Mouse (Mus musculus) kidney, postnatal 0 days (tissue): Measurements from ENCODE around the gene Atf6. TPM values are rescaled to one million over a fixed set of nuclear protein-coding genes. Genes with fewer than 3 reads are reported as not detected.

Source experiments
- ATAC-seq: fragments of 200-750 bp; cut with Nextera tagmentation; replicated peaks from 2 replicates; pipeline ENCODE4 v1.8.0; 2017; ENCODE audit warnings: low read depth, moderate number of reproducible peaks, moderate TSS enrichment, moderate library complexity; ENCODE audit not compliant: low FRiP score
- DNase-seq: peaks from one replicate; pipeline ENCODE4 v3.0.0-alpha.2; 2016; ENCODE audit warnings: low spot score
- H3K27ac ChIP-seq: fragments of 300-500 bp; sonication (generic); 2 replicates; pipeline ENCODE4 v1.5.1; 2014; ENCODE audit warnings: mild to moderate bottlenecking
- H3K27me3 ChIP-seq: fragments of 300-500 bp; sonication (generic); 2 replicates; pipeline ENCODE4 v1.6.1; 2014; ENCODE audit warnings: low read length, mixed read lengths; ENCODE audit not compliant: insufficient read depth
- H3K36me3 ChIP-seq: fragments of 300-500 bp; sonication (generic); 2 replicates; pipeline ENCODE4 v1.6.1; 2014; ENCODE audit warnings: low read length, mixed read lengths; ENCODE audit not compliant: insufficient read depth
- H3K4me1 ChIP-seq: fragments of 300-500 bp; sonication (generic); replicated peaks from 2 replicates; pipeline ENCODE4 v1.6.1; 2014; ENCODE audit warnings: antibody characterized with exemption, low read length, mixed read lengths; ENCODE audit not compliant: insufficient read depth
- H3K4me2 ChIP-seq: fragments of 300-500 bp; sonication (generic); 2 replicates; pipeline ENCODE4 v1.6.1; 2014; ENCODE audit warnings: mild to moderate bottlenecking, low read length, moderate library complexity, mixed read lengths
- H3K4me3 ChIP-seq: fragments of 300-500 bp; sonication (generic); replicated peaks from 2 replicates; pipeline ENCODE4 v1.5.1; 2014; ENCODE audit warnings: low read depth, low read length
- H3K9ac ChIP-seq: fragments of 300-500 bp; sonication (generic); 2 replicates; pipeline ENCODE4 v1.6.1; 2014; ENCODE audit warnings: low read depth, low read length
- H3K9me3 ChIP-seq: fragments of 300-500 bp; sonication (generic); replicated peaks from 2 replicates; pipeline ENCODE4 v1.6.1; 2016; ENCODE audit warnings: low read length, inconsistent platforms, mixed read lengths
- CTCF ChIP-seq: IDR thresholded peaks from 2 replicates; pipeline ENCODE4 v1.5.1; 2016; ENCODE audit warnings: antibody characterized with exemption, low read depth, mild to moderate bottlenecking, moderate library complexity
- WGBS: fragments of 180-500 bp; shearing (Covaris S2); extraction: QIAGEN DNeasy Blood & Tissue Kit; methylation state at CpG from one replicate; pipeline ENCODE4 v1.1.7; 2014; 5-methylcytosine and 5-hydroxymethylcytosine counted together
- polyA plus RNA-seq: library from polyadenylated mRNA; unstranded; fragments of >200 nt; fragmentation: Nextera tagmentation; extraction: Ambion mirVana; gene quantifications from 2 replicates; pipeline ENCODE4 v1.2.1, GENCODE M21; 2015

Gene Atf6
- polyA plus RNA-seq, 1 experiment from 2014 or later, result 8.6 TPM

DNA sequence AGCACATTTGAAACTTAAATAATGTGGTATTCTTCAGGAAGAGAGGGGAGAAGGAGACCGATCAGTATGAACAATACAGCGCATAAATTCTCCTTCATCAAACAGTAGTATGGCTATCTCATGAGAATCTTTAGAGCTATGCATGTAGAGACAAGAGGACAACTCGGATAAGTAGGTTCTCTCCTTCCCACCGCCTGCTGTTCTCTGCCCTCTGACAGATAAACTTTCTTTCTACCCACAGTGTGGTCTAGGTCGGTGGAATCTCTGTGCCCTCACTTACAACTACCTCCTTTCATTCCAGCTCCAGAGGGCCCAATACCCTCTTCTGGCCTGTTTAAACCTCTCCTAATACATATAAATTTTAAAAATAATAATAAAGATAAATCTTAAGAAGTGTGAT, 121.0 kb downstream of the Atf6 start:
- no peak overlapping the region for H3K27ac ChIP-seq
- WGBS, result 91% methylated on average over 5 of the region's 5 CpGs
- H3K27me3 ChIP-seq, result no peaks in the 10 kb centered on the region

DNA sequence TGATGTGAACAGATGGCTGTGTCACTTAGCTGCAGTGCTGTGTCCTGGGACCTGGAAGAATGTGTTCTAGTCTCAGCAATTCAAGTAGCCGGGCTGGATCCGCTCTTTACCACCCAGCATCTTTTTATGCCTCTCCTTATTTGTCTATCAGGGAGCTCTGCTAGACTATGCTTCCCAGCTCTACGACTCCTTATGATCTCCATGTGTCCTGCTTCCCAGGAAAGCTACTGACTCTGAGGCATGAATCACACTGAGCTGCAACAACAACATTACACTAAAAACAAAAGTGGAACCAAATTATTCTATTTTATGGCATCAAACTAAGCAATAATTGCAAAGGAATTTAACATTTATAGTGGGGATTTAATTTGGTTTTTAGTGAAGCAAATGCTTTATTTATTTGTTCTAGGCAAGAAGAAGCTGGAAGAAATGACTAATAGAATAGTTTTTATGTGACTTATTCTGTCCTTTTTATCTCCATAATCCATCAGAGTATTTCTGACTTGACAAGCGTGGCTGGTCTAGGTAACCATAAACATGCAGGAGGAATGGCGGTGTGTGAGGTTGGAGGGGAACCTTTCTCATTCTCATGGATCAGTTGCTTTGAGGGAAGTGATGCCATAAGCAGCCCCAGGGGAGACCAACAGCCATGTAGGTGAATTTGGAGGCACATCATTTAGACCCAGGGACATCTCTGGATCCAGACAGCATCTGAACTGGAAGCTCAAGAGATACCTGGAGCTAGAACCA, 125.9 kb downstream of the Atf6 start:
- Histone ChIP-seq H3K4me3 (no peak overlapping the region), H3K27ac (no peak overlapping the region), H3K36me3 (no peaks in the 10 kb centered on the region), H3K9ac (no peak overlapping the region), H3K4me1 (no peaks in the 10 kb centered on the region), H3K27me3 (no peaks in the 10 kb centered on the region), H3K4me2 (no peak overlapping the region), H3K9me3 (no peaks in the 10 kb centered on the region)
- 61% methylated on average over 5 of the region's 5 CpGs for WGBS
- peak; percentile 49 for DNase-seq
- no peak for ATAC-seq
- no peak for TF ChIP-seq CTCF

More for the DNA sequence above, 121.0 kb downstream of the Atf6 start:
- Histone ChIP-seq H3K9ac (no peak overlapping the region), H3K4me1 (no peaks in the 10 kb centered on the region), H3K36me3 (no peaks in the 10 kb centered on the region), H3K4me2 (no peak overlapping the region), H3K9me3 (no peaks in the 10 kb centered on the region), H3K4me3 (no peak overlapping the region)
- DNase-seq, result no peak
- TF ChIP-seq CTCF, result no peak
- ATAC-seq, result no peak

DNA sequence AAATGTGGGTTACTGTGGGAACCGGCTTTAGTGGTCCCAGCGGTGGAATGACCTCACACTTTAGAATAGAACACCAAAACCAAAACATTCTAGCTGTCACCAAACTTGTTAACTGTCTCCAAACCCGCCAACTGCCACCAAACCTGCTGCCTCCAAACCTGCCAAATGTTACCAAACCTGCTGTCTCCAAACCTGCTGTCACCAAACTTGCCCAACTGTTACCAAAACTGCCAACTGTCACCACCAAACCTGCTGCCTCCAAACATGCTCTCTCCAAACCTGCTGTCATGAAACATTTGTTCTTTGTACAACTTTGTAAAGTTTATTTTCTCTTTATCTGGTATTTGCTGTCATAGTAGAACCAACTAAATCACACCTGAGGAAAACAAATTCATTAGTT, 132.7 kb downstream of the Atf6 start:
- H3K36me3 ChIP-seq, result no peaks in the 10 kb centered on the region
- no peak overlapping the region for H3K4me2 ChIP-seq
- no peak for TF ChIP-seq CTCF
- DNase-seq, result no peak
- H3K9ac ChIP-seq, result no peak overlapping the region
- no peaks in the 10 kb centered on the region for H3K27me3 ChIP-seq
- H3K9me3 ChIP-seq, result no peaks in the 10 kb centered on the region
- no peak for ATAC-seq
- H3K27ac ChIP-seq, result no peak overlapping the region
- no peak overlapping the region for H3K4me3 ChIP-seq
- WGBS, result 81% methylated on average over 3 of the region's 3 CpGs
- no peaks in the 10 kb centered on the region for H3K4me1 ChIP-seq

DNA sequence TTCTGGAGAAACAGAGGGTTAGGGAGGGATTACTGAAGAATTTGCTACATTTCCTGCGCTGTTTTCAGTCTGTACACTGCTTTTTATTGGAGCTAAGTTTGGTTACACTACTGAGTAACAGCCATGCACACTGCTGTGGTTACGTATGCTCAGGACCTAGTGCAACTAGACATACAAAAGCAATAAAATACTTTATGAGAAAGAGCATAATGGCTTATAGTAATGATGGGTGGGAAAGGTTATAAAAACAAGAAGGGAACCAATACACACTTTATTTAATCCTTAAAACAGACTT, 135.0 kb downstream of the Atf6 start:
- Histone ChIP-seq H3K9me3 (no peaks in the 10 kb centered on the region), H3K27me3 (no peaks in the 10 kb centered on the region), H3K27ac (no peak overlapping the region), H3K4me2 (no peak overlapping the region), H3K9ac (no peak overlapping the region), H3K36me3 (no peaks in the 10 kb centered on the region), H3K4me3 (no peak overlapping the region), H3K4me1 (no peaks in the 10 kb centered on the region)
- DNase-seq, result no peak
- no peak for TF ChIP-seq CTCF
- WGBS, result 80% methylated on average over 2 of the region's 2 CpGs
- ATAC-seq, result no peak

DNA sequence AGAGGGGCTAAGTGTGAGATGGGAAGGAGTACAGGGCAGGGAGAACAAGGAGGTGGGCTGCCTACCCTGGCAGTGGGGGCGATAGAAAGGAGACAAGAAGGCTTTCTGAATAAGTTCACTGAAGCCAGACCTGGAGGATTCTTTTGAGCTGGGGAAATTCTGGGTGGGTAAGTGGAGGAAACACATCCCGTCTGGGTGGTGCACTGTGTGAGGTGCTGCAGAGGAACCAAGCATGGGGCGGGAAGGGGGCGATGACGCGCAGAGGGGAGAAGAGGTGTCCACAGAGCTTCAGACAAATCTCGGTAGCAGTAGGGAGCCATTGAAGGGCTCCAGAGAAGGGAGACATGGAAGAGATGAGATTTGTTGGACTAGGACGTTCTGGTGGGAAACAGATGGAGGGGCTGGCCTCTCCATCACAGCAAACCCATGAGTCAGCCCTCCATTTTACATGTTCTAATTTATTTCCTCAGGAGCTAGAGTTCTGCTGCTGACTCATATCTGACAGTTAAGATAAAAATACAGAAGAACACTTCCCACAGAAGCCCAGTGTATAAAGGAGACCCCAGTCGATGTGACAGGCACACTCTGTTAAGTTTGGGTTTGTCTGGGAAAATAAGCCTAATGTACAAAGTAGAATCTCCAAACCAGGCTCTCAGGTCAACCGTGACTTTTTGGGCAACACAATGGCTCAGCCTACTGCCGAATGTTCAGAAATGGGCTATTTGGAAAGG, 135.5 kb downstream of the Atf6 start:
- Histone ChIP-seq H3K4me3 (no peak overlapping the region), H3K27ac (no peak overlapping the region), H3K4me1 (no peaks in the 10 kb centered on the region), H3K9me3 (no peaks in the 10 kb centered on the region), H3K27me3 (no peaks in the 10 kb centered on the region), H3K36me3 (no peaks in the 10 kb centered on the region), H3K9ac (no peak overlapping the region), H3K4me2 (no peak overlapping the region)
- ATAC-seq, result no peak
- DNase-seq, result no peak
- TF ChIP-seq CTCF, result no peak
- 78% methylated on average over 11 of the region's 11 CpGs for WGBS

DNA sequence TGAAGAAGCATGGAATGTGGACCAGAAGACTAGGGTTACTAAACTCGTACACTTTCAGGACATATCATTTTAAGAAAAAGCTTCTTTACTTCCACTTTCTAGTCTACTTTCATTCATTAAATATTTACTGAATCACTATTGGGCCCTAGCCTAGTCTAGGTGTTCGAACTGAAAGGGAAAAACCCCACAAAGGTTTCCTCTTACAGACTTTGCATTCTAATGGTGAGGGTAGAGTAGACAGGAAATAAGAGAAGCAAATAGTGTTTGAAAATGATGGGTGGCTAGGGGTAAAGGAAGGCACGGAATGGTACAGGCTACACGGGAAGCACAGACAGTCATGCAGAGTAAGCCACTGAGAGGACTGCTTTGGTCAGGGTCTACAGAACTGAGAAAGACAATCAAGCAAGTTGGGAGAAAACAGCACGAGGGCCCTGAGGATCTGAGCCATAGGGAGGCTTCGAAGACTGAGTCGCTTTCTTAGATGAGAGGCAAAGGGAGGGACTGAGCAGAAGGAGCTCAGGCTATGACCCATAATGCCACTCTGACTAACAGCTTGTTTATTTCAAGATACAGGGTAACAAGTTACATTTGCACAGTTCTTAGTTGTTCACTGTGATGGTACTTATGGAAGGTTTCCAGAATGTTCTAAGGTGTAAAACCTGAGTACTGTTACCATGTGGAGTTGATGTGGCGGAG, 138.2 kb downstream of the Atf6 start:
- no peaks in the 10 kb centered on the region for H3K9me3 ChIP-seq
- no peak overlapping the region for H3K27ac ChIP-seq
- TF ChIP-seq CTCF, result no peak
- H3K4me1 ChIP-seq, result no peaks in the 10 kb centered on the region
- no peaks in the 10 kb centered on the region for H3K36me3 ChIP-seq
- H3K9ac ChIP-seq, result no peak overlapping the region
- H3K4me2 ChIP-seq, result no peak overlapping the region
- ATAC-seq, result no peak
- H3K27me3 ChIP-seq, result no peaks in the 10 kb centered on the region
- WGBS, result 80% methylated on average over 8 of the region's 8 CpGs
- no peak overlapping the region for H3K4me3 ChIP-seq
- DNase-seq, result no peak
